Mouse (Mus musculus) olfactory bulb, adult 2 months (tissue): ENCODE measurements around the gene Apoe. TPM values are rescaled to one million over a fixed set of nuclear protein-coding genes. Genes with fewer than 3 reads are reported as not detected.

Experiments
- H3K27ac ChIP-seq: fragments of 200-500 bp; 2 replicates; pipeline ENCODE4 v1.5.1; 2012; ENCODE audit warnings: low read depth, low read length; ENCODE audit not compliant: insufficient read depth
- H3K4me1 ChIP-seq: fragments of 200-500 bp; 2 replicates; pipeline ENCODE4 v1.6.1; 2012; ENCODE audit warnings: low read length; ENCODE audit not compliant: control insufficient read depth, insufficient read depth
- H3K4me3 ChIP-seq: fragments of 200-500 bp; 2 replicates; pipeline ENCODE4 v1.5.1; 2012; ENCODE audit warnings: mild to moderate bottlenecking, low read depth, low read length, moderate library complexity; ENCODE audit not compliant: insufficient read depth
- CTCF ChIP-seq: fragments of 200-500 bp; IDR thresholded peaks from 2 replicates; pipeline ENCODE4 v1.5.1; 2012; ENCODE audit warnings: low read depth, mild to moderate bottlenecking, low read length, moderate library complexity; ENCODE audit not compliant: insufficient read depth
- POLR2A ChIP-seq: fragments of 200-500 bp; IDR thresholded peaks from 2 replicates; pipeline ENCODE4 v1.6.1; 2012; ENCODE audit warnings: mild to moderate bottlenecking, low read depth, low read length, moderate library complexity; ENCODE audit not compliant: insufficient read depth
- WGBS: fragments of 180-500 bp; shearing (Covaris S2); methylation state at CpG from one replicate; pipeline ENCODE4 v1.1.7; 2018; 5-methylcytosine and 5-hydroxymethylcytosine counted together
- polyA plus RNA-seq: library from polyadenylated mRNA; stranded (reverse); fragments of >200 nt; gene quantifications from 2 replicates; pipeline ENCODE4 v1.2.4, GENCODE M21; 2012; ENCODE audit warnings: low replicate concordance; ENCODE audit not compliant: missing spikeins, insufficient read depth, insufficient read length

Gene Apoe
- polyA plus RNA-seq, 1 experiment, result 1,139 TPM

DNA sequence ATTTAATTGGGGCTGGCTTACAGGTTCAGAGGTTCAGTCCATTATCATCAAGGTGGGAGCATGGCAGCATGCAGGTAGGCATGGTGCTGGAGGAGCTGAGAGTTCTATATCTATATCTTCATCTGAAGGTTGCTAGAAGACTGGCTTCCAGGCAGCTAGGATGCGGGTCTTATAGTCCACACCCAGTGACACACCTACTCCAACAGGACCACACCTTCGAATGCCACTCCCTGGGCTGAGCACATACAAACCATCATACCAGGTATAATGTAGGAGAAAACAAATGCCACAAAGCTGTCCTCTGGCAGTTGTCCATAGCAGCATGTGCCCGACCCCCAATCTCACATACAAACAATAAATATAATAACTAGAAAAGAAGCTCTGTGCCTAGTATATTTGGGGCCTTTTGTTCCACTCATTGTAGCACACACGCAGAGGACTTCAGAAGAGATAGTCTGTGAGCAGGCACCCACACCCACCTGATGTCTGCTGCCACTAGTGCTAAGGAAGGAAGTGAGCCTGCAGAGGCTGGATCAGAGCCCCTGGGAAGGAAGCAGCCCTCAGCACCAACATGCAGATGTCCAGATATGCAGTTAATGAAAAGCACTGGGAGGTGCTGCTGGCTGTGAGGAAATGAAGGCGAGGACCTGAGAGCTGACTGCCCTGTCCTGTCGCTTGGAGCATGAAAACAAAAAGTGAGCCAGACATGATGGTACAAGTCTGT lies 47.8 kb downstream of the Apoe start:
- no peak for TF ChIP-seq CTCF
- TF ChIP-seq POLR2A, result no peak
- H3K27ac ChIP-seq, result no peak overlapping the region

More for the DNA sequence above, 47.8 kb downstream of the Apoe start:
- no peak overlapping the region for H3K4me3 ChIP-seq
- WGBS, result 92% methylated on average over 6 of the region's 6 CpGs
- H3K4me1 ChIP-seq, result no peaks in the 10 kb centered on the region

Other genes with a start within 250 kb of the Apoe start
- gene Mark4, start 240.4 kb downstream of the Apoe start, polyA plus RNA-seq, result not detected in 2 replicates
- not detected in 2 replicates for gene Exoc3l2, start 235.9 kb downstream of the Apoe start, polyA plus RNA-seq
- gene Bloc1s3, start 190.8 kb downstream of the Apoe start, polyA plus RNA-seq, result not detected in 2 replicates
- not detected in 2 replicates for gene Trappc6a, start 190.8 kb downstream of the Apoe start, polyA plus RNA-seq
- not detected in 2 replicates for gene Nkpd1, start 181.3 kb downstream of the Apoe start, polyA plus RNA-seq
- not detected in 2 replicates for gene Ppp1r37, start 136.1 kb downstream of the Apoe start, polyA plus RNA-seq
- gene Zfp296, start 121.9 kb downstream of the Apoe start, polyA plus RNA-seq, result not detected in 2 replicates
- gene Gemin7, start 121.6 kb downstream of the Apoe start, polyA plus RNA-seq, result not detected in 2 replicates
- gene Clasrp, start 94.7 kb downstream of the Apoe start, polyA plus RNA-seq, result not detected in 2 replicates
- not detected in 2 replicates for gene Relb, start 69.8 kb downstream of the Apoe start, polyA plus RNA-seq
- not detected in 2 replicates for gene Clptm1, start 34.2 kb downstream of the Apoe start, polyA plus RNA-seq
- not detected in 2 replicates for gene Apoc2, start 21.2 kb downstream of the Apoe start, polyA plus RNA-seq
- gene Gm44805, start 17.8 kb downstream of the Apoe start, polyA plus RNA-seq, result not detected in 2 replicates
- gene Apoc4, start 17.7 kb downstream of the Apoe start, polyA plus RNA-seq, result not detected in 2 replicates
- not detected in 2 replicates for gene Apoc1, start 6.5 kb downstream of the Apoe start, polyA plus RNA-seq
- not detected in 2 replicates for gene Tomm40, start 16.2 kb upstream of the Apoe start, polyA plus RNA-seq
- gene Nectin2, start 51.3 kb upstream of the Apoe start, polyA plus RNA-seq, result not detected in 2 replicates
- not detected in 2 replicates for gene Bcam, start 71.8 kb upstream of the Apoe start, polyA plus RNA-seq
- not detected in 2 replicates for gene Cblc, start 97.6 kb upstream of the Apoe start, polyA plus RNA-seq
- not detected in 2 replicates for gene Bcl3, start 123.6 kb upstream of the Apoe start, polyA plus RNA-seq
- not detected in 2 replicates for gene Gm19345, start 152.8 kb upstream of the Apoe start, polyA plus RNA-seq
- gene Ceacam16, start 162.1 kb upstream of the Apoe start, polyA plus RNA-seq, result not detected in 2 replicates
- gene Ceacam19, start 188.8 kb upstream of the Apoe start, polyA plus RNA-seq, result not detected in 2 replicates
- gene Pvr, start 222.0 kb upstream of the Apoe start, polyA plus RNA-seq, result not detected in 2 replicates